ENCODE assay signal across 13 mouse cellular contexts in the genomic region with DNA sequence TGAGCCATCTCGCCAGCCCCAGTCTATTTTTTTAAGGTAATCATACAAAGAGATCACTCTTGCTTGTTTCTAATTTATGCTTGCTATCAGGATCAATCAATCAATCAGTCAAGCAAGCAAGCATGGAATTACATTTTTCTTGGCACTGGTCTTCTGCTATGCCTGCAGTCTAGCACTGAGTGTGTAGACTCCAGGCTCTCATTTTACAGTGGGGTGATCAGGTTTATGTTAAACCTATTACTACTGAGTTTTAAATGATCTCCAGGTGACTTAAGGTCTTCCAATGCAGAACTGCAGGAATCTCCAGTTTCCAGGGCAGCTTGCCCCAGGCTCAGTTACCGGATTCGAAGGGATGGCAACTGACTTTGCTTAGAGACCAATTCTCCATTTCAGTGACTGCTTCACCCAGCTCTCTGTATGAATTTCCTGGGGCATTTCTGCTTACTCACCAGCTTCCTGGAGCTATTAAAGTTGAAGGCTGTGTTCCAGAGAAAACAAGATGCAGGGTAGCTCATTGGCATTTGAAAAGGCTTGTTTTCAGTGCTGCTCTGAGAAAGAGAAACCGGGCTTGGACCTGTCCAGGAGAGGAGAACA. TPM values are rescaled to one million over a fixed set of nuclear protein-coding genes. Genes with fewer than 3 reads are reported as not detected.
DNase-seq lines count a peak whose midpoint lies in the region; ATAC-seq and TF ChIP-seq lines count a peak whose summit lies in the region.
"Had no signal": no experiment of that assay in that cellular context is flagged by ENCODE, and none has a peak within 500 bp of the region (broad histone marks: within the 10 kb centered on the region; RNA-seq: fewer than 3 reads in every experiment).

No protein-coding gene starts in this region.

- no peak overlapping the region for H3K4me3 ChIP-seq in kidney, postnatal 0 days (replicated peaks; ENCODE audit: low read depth, low read length)
- no peak overlapping the region for H3K4me3 ChIP-seq in embryonic facial prominence, embryonic 13.5 days
- H3K4me3 ChIP-seq in hindbrain, embryonic 10.5 days, result no peak overlapping the region
- H3K4me3 ChIP-seq: limb, embryonic 12.5 days had no signal

- H3K27ac ChIP-seq in kidney, postnatal 0 days, result no peak overlapping the region
- H3K27ac ChIP-seq in embryonic facial prominence, embryonic 13.5 days, result no peak overlapping the region
- H3K27ac ChIP-seq in hindbrain, embryonic 10.5 days, result no peak overlapping the region
- H3K27ac ChIP-seq: limb, embryonic 12.5 days had no signal

- no peaks in the 10 kb centered on the region for H3K4me1 ChIP-seq in kidney, postnatal 0 days (replicated peaks; ENCODE audit: insufficient read depth, low read length)
- H3K4me1 ChIP-seq in embryonic facial prominence, embryonic 13.5 days, result no peaks in the 10 kb centered on the region; the same call in 1 of the 2 replicates
- no peaks in the 10 kb centered on the region for H3K4me1 ChIP-seq in hindbrain, embryonic 10.5 days (replicated peaks)

- no peak for ATAC-seq in kidney, postnatal 0 days (replicated peaks; ENCODE audit: low FRiP score, low read depth)
- peak; percentile 92 for ATAC-seq in Patski
- ATAC-seq in embryonic facial prominence, embryonic 13.5 days (ENCODE audit: insufficient number of reproducible peaks, insufficient read depth, low FRiP score, low TSS enrichment, low read depth), result peak; percentile 69; the same call in 1 of the 2 replicates
- no peak for ATAC-seq in erythroid progenitor cell, adult 5-6 weeks (replicated peaks; ENCODE audit: low FRiP score, poor library complexity, severe bottlenecking)
- ATAC-seq: liver, postnatal 0 days had no signal

- peak; percentile 27 for DNase-seq in kidney, postnatal 0 days (ENCODE audit: low spot score)
- no peak for DNase-seq in kidney, adult 8-10 months
- no peak for DNase-seq in Patski (ENCODE audit: low read depth, low spot score)
- peak; percentile 74 for DNase-seq in skeletal muscle tissue, adult 2 months (ENCODE audit: low read depth, low spot score)
- no peak for DNase-seq in hindbrain, embryonic 10.5 days (ENCODE audit: low spot score)
- DNase-seq: liver, postnatal 0 days; lung, postnatal 36 days; midbrain, embryonic 14.5 days; right cerebral cortex, postnatal 25 days; thymus, adult 2 months had no signal

- H3K4me2 ChIP-seq in kidney, postnatal 0 days (ENCODE audit: low read length), result no peak overlapping the region
- no peak overlapping the region for H3K4me2 ChIP-seq in embryonic facial prominence, embryonic 13.5 days
- H3K4me2 ChIP-seq: limb, embryonic 12.5 days had no signal

- in situ Hi-C loops in Patski (cut with MboI; ENCODE audit: low pct_unique_long_range_greater_than_20kb), result loop anchor here (10.0 kb wide), 1 partner anchor 105 kb away; the partner anchor contains the start of gene Nr4a2

- no peaks in the 10 kb centered on the region for H3K9me3 ChIP-seq in kidney, postnatal 0 days (replicated peaks; ENCODE audit: low read length)
- H3K9me3 ChIP-seq in embryonic facial prominence, embryonic 13.5 days, result no peaks in the 10 kb centered on the region
- H3K9me3 ChIP-seq in hindbrain, embryonic 10.5 days, result no peaks in the 10 kb centered on the region
- H3K9me3 ChIP-seq: limb, embryonic 12.5 days had no signal

- no peaks in the 10 kb centered on the region for H3K27me3 ChIP-seq in kidney, postnatal 0 days (ENCODE audit: insufficient read depth, low read length)
- H3K27me3 ChIP-seq in Patski, result no peaks in the 10 kb centered on the region
- H3K27me3 ChIP-seq in embryonic facial prominence, embryonic 13.5 days, result no peaks in the 10 kb centered on the region
- H3K27me3 ChIP-seq in hindbrain, embryonic 10.5 days (ENCODE audit: insufficient read depth, poor library complexity, severe bottlenecking), result 0 out of 2 replicates have a peak, but pooled peaks cover 8% of the 10 kb centered on the region
- H3K27me3 ChIP-seq: limb, embryonic 12.5 days had no signal

- TF ChIP-seq CTCF in kidney, postnatal 0 days (IDR thresholded peaks at IDR 0.05; ENCODE audit: low read depth), result no peak
- TF ChIP-seq CTCF in Patski (IDR thresholded peaks at IDR 0.05), result no peak

- POLR2A ChIA-PET in Patski (lab: Charles Lee), result no interaction called here

- H3K9ac ChIP-seq in kidney, postnatal 0 days (ENCODE audit: low read depth, low read length), result no peak overlapping the region
- H3K9ac ChIP-seq in embryonic facial prominence, embryonic 13.5 days, result no peak overlapping the region
- H3K9ac ChIP-seq: limb, embryonic 12.5 days; liver, postnatal 0 days had no signal

- CTCF ChIA-PET in Patski (lab: Charles Lee), result no interaction called here

- 32% methylated on average over 4 of the region's 4 CpGs for WGBS in kidney, postnatal 0 days
- WGBS in embryonic facial prominence, embryonic 13.5 days, result 9% methylated on average over 4 of the region's 4 CpGs
- WGBS in hindbrain, embryonic 10.5 days, result 55% methylated on average over 4 of the region's 4 CpGs

- H3K36me3 ChIP-seq in kidney, postnatal 0 days (ENCODE audit: insufficient read depth, low read length), result no peaks in the 10 kb centered on the region
- H3K36me3 ChIP-seq in embryonic facial prominence, embryonic 13.5 days, result no peaks in the 10 kb centered on the region
- no peaks in the 10 kb centered on the region for H3K36me3 ChIP-seq in hindbrain, embryonic 10.5 days
- H3K36me3 ChIP-seq: limb, embryonic 12.5 days had no signal

RNA-seq across cellular contexts. Expression of gene Gpd2, which starts 7.7 kb away (rescaled TPM):
- polyA plus RNA-seq in kidney, postnatal 0 days (2015; fragmentation: Nextera tagmentation; extraction: Ambion mirVana), result 11.9 and 15.4 TPM in 2 replicates
- 18.8 TPM for polyA plus RNA-seq in Patski (2021)
- polyA plus RNA-seq in embryonic facial prominence, embryonic 13.5 days (2015; fragmentation: Nextera tagmentation; extraction: Ambion mirVana), result 14.4 and 15.2 TPM in 2 replicates
- polyA plus RNA-seq in hindbrain, embryonic 10.5 days (2016; fragmentation: Nextera tagmentation; extraction: Ambion mirVana), result 24.2 and 29.1 TPM in 2 replicates
- total RNA-seq in erythroid progenitor cell, adult 5-6 weeks (2015; ENCODE audit: low replicate concordance), result 5.8 and 5.9 TPM in 2 replicates
- total RNA-seq in erythroid progenitor cell, adult 5-6 weeks (2017; ENCODE audit: low replicate concordance), result 3.2 and 8.9 TPM in 2 replicates

Comparison
In these comparisons a context has a peak if more than half of its experiments do, and no peak if none do; other contexts are left out.
1. DNase-seq: peak in kidney, postnatal 0 days (single experiment) and skeletal muscle tissue, adult 2 months (single experiment); none in kidney, adult 8-10 months (0 of 2), Patski (single experiment) and hindbrain, embryonic 10.5 days (single experiment).
2. ATAC-seq: peak in Patski (single experiment) and embryonic facial prominence, embryonic 13.5 days (single experiment); none in kidney, postnatal 0 days (single experiment) and erythroid progenitor cell, adult 5-6 weeks (single experiment).